Mouse (Mus musculus): ENCODE results near the gene Notch2.

- TF ChIP-seq CTCF (IDR thresholded peaks at IDR 0.05; ENCODE audit: control insufficient read depth, insufficient read depth, insufficient read length) (no peak), MYOG (IDR thresholded peaks at IDR 0.05; ENCODE audit: control insufficient read depth, extremely low read depth, insufficient read length) (no peak), USF1 (IDR thresholded peaks at IDR 0.05; ENCODE audit: low read depth) (no peak), CEBPB (IDR thresholded peaks at IDR 0.05; ENCODE audit: low read depth) (no peak), MAX (IDR thresholded peaks at IDR 0.05) (no peak), FOSL1 (IDR thresholded peaks at IDR 0.05; ENCODE audit: insufficient read depth, low read length, poor library complexity, severe bottlenecking) (no peak), MYOD1 (IDR thresholded peaks at IDR 0.05; ENCODE audit: control insufficient read depth, insufficient read length, low read depth) (peak; percentile 71)
Observed at GRCm38 (mm10) chr3:98036161-98036560, 22.8 kb downstream of the Notch2 start.
